Mouse (Mus musculus) C2C12 (cell line): Measurements from ENCODE around the gene Jmjd7.

ENCODE experiments used
- CEBPB ChIP-seq: IDR thresholded peaks from one replicate; pipeline ENCODE4 v1.6.1; 2011; ENCODE audit warnings: low read depth, mild to moderate bottlenecking, control low read depth, moderate library complexity
- CTCF ChIP-seq: IDR thresholded peaks from one replicate; pipeline ENCODE4 v1.5.1; 2011; ENCODE audit not compliant: control insufficient read depth, insufficient read depth, insufficient read length
- MAX ChIP-seq: IDR thresholded peaks from one replicate; pipeline ENCODE4 v1.6.1; 2011; ENCODE audit warnings: mild to moderate bottlenecking, control low read depth
- MYOD1 ChIP-seq: IDR thresholded peaks from one replicate; pipeline ENCODE4 v1.6.1; 2011; ENCODE audit warnings: low read depth; ENCODE audit not compliant: control insufficient read depth, insufficient read length
- MYOG ChIP-seq: IDR thresholded peaks from one replicate; pipeline ENCODE4 v1.6.1; 2011; ENCODE audit not compliant: control insufficient read depth, insufficient read length; ENCODE audit errors: extremely low read depth
- USF1 ChIP-seq: IDR thresholded peaks from one replicate; pipeline ENCODE4 v1.6.1; 2011; ENCODE audit warnings: low read depth, mild to moderate bottlenecking, control low read depth, moderate library complexity

GRCm38 (mm10) chr2:120000882-120001584 lies 26.2 kb upstream of the Jmjd7 start:
- TF ChIP-seq CTCF (no peak), MYOD1 (no peak), CEBPB (no peak), MAX (no peak), USF1 (no peak), MYOG (no peak)
